Mouse (Mus musculus) embryonic fibroblast, embryonic 13.5 days (primary cell): ENCODE data around the gene Cntnap2.

Experiments used
- CTCF ChIP-seq: IDR thresholded peaks from 2 replicates; pipeline ENCODE4 v1.5.1; 2011; ENCODE audit warnings: mild to moderate bottlenecking, control low read depth, low read length, moderate library complexity, borderline replicate concordance; ENCODE audit not compliant: insufficient read depth
- POLR2A ChIP-seq: IDR thresholded peaks from 2 replicates; pipeline ENCODE4 v1.6.1; 2011; ENCODE audit warnings: low read depth, mild to moderate bottlenecking, control low read depth, low read length, moderate library complexity

DNA sequence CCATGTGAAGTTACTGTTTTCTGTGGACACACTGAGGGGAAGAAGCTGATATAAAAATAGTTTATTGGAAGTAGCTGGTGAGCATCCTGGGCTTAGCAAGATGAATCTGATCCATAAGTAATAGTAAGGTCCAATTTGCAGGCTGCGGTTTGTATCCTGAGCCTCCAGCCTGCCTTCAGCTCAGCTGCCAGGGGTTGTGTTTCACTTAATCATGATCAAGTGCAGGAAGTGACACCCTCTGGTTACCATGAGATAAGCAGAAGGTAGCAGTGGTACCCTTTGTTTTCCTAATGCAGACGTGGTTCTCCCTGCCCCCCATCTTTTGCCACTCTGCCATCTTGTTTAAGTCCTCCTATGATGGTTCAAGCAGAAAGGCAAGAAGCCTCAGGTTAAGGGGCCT lies 1181.2 kb downstream of the Cntnap2 start:
- TF ChIP-seq CTCF (no peak), POLR2A (no peak)
